Mouse (Mus musculus): ENCODE measurements at regions not wholly inside any gene's neighbourhood (a gene's known extent, or its start where the extent isn't known, plus 50 kb on each side); places are given as distances from the start of the nearest gene placed in this dataset.
A peak's percentile ranks its signal among the peaks of the same experiment; 100 is the strongest.

GRCm38 (mm10) chr8:9050740-9051475, 360.6 kb upstream of the Arglu1 start:
- no peak for DNase-seq (ENCODE audit: low read depth in 2 of 2, low spot score in 2 of 2)

GRCm38 (mm10) chr8:9048116-9048515, 357.8 kb upstream of the Arglu1 start:
- DNase-seq (ENCODE audit: low read depth in 2 of 2, low spot score in 2 of 2) = no peak

- no peak for DNase-seq (ENCODE audit: low read depth in 2 of 2, low spot score in 2 of 2)
These were observed 352.8 kb upstream of the Arglu1 start for GRCm38 (mm10) chr8:9042835-9043792.

GRCm38 (mm10) chr8:9029156-9029555, 338.8 kb upstream of the Arglu1 start:
- DNase-seq (ENCODE audit: low read depth in 2 of 2, low spot score in 2 of 2) = no peak

- DNase-seq (ENCODE audit: low read depth in 2 of 2, low spot score in 2 of 2) = no peak
These were observed 337.4 kb upstream of the Arglu1 start for GRCm38 (mm10) chr8:9027672-9028071.

- DNase-seq (ENCODE audit: low read depth in 2 of 2, low spot score in 2 of 2) = no peak
These were observed 335.6 kb upstream of the Arglu1 start for GRCm38 (mm10) chr8:9025872-9026271.

- no peak for DNase-seq (ENCODE audit: low read depth in 2 of 2, low spot score in 2 of 2)
These were observed 335.1 kb upstream of the Arglu1 start for GRCm38 (mm10) chr8:9025378-9025777.

- DNase-seq (ENCODE audit: low read depth in 2 of 2, low spot score in 2 of 2) = no peak
These were observed 330.4 kb upstream of the Arglu1 start for GRCm38 (mm10) chr8:9020744-9021143.

GRCm38 (mm10) chr8:9020180-9020579, 329.9 kb upstream of the Arglu1 start:
- DNase-seq (ENCODE audit: low read depth in 2 of 2, low spot score in 2 of 2) = no peak

GRCm38 (mm10) chr8:9011785-9012510, 321.6 kb upstream of the Arglu1 start:
- DNase-seq (ENCODE audit: low read depth in 2 of 2, low spot score in 2 of 2) = no peak

GRCm38 (mm10) chr8:9008006-9008780, 317.9 kb upstream of the Arglu1 start:
- no peak for DNase-seq (ENCODE audit: low read depth in 2 of 2, low spot score in 2 of 2)

- DNase-seq (ENCODE audit: low read depth in 2 of 2, low spot score in 2 of 2) = no peak
These were observed 309.6 kb upstream of the Arglu1 start for GRCm38 (mm10) chr8:8999914-9000313.

GRCm38 (mm10) chr8:8997621-8998020, 307.3 kb upstream of the Arglu1 start:
- no peak for DNase-seq (ENCODE audit: low read depth in 2 of 2, low spot score in 2 of 2)

- DNase-seq (ENCODE audit: low read depth in 2 of 2, low spot score in 2 of 2) = no peak
These were observed 304.4 kb upstream of the Arglu1 start for GRCm38 (mm10) chr8:8994596-8995189.

GRCm38 (mm10) chr8:8994008-8994407, 303.7 kb upstream of the Arglu1 start:
- DNase-seq (ENCODE audit: low read depth in 2 of 2, low spot score in 2 of 2) = no peak

- DNase-seq (ENCODE audit: low read depth in 2 of 2, low spot score in 2 of 2) = peak; percentile 12 to 43
These were observed 302.2 kb upstream of the Arglu1 start for GRCm38 (mm10) chr8:8992461-8993032.

- no peak for DNase-seq (ENCODE audit: low read depth in 2 of 2, low spot score in 2 of 2)
These were observed 300.7 kb upstream of the Arglu1 start for GRCm38 (mm10) chr8:8991026-8991425.

- no peak for DNase-seq (ENCODE audit: low read depth in 2 of 2, low spot score in 2 of 2)
These were observed 295.7 kb upstream of the Arglu1 start for GRCm38 (mm10) chr8:8986068-8986467.

GRCm38 (mm10) chr8:8985395-8985794, 295.1 kb upstream of the Arglu1 start:
- peak; percentile 0 to 12 for DNase-seq (ENCODE audit: low read depth in 2 of 2, low spot score in 2 of 2)

- peak; percentile 1 to 3 for DNase-seq (ENCODE audit: low read depth in 2 of 2, low spot score in 2 of 2)
These were observed 294.5 kb upstream of the Arglu1 start for GRCm38 (mm10) chr8:8984829-8985251.

All from CD8-positive naive resting alpha-beta T cell, adult 2 months (primary cell).